Mouse (Mus musculus) liver, embryonic 14.5 days (tissue): Measurements from ENCODE around the gene Kank4. TPM values are rescaled to one million over a fixed set of nuclear protein-coding genes. Genes with fewer than 3 reads are reported as not detected.
A peak's percentile ranks its signal among the peaks of the same experiment; 100 is the strongest.

ENCODE experiments used
- ATAC-seq: fragments of 200-750 bp; cut with Nextera tagmentation; 2 replicates; pipeline ENCODE4 v1.8.0; 2017; ENCODE audit warnings: moderate number of reproducible peaks, mild to moderate bottlenecking, moderate library complexity; ENCODE audit not compliant: insufficient read depth
- DNase-seq, 3 experiments: peaks; one replicate each; pipeline ENCODE4 v3.0.0-alpha.2; 2012 to 2013; ENCODE audit warnings: low read depth in 3 of 3, low spot score in 3 of 3
- H3K27ac ChIP-seq: fragments of 300-500 bp; sonication (generic); 2 replicates; pipeline ENCODE4 v1.5.1; 2014; ENCODE audit warnings: moderate library complexity, mild to moderate bottlenecking, control low read depth, inconsistent platforms
- H3K27me3 ChIP-seq: fragments of 300-500 bp; sonication (generic); 2 replicates; pipeline ENCODE4 v1.6.1; 2014; ENCODE audit warnings: mild to moderate bottlenecking, low read length, moderate library complexity; ENCODE audit not compliant: control insufficient read depth, insufficient read depth
- H3K36me3 ChIP-seq: fragments of 300-500 bp; sonication (generic); replicated peaks from 2 replicates; pipeline ENCODE4 v1.6.1; 2014; ENCODE audit warnings: low read depth; ENCODE audit not compliant: control insufficient read depth, insufficient read depth
- H3K4me1 ChIP-seq, 2 experiments: fragments of 200-500 bp in 1 of 2; fragments of 300-500 bp in 1 of 2; sonication (generic) in 1 of 2; replicated peaks; 2 replicates each; pipeline ENCODE4 v1.6.1; 2012 to 2014; ENCODE audit warnings: antibody characterized with exemption in 1 of 2, inconsistent platforms in 1 of 2, low read length in 1 of 2; ENCODE audit not compliant: control insufficient read depth in 2 of 2, insufficient read depth in 2 of 2
- H3K4me2 ChIP-seq: fragments of 300-500 bp; sonication (generic); 2 replicates; pipeline ENCODE4 v1.6.1; 2014; ENCODE audit warnings: low read depth, mild to moderate bottlenecking, control low read depth, moderate library complexity
- H3K4me3 ChIP-seq, 2 experiments: fragments of 200-500 bp in 1 of 2; fragments of 300-500 bp in 1 of 2; sonication (generic) in 1 of 2; 2 replicates each; pipeline ENCODE4 v1.5.1; 2012 to 2014; ENCODE audit warnings: low read depth in 2 of 2, low read length in 2 of 2, mild to moderate bottlenecking in 2 of 2, control low read depth in 1 of 2, inconsistent platforms in 1 of 2, moderate library complexity in 1 of 2; ENCODE audit not compliant: insufficient read depth in 1 of 2
- H3K9ac ChIP-seq: fragments of 300-500 bp; sonication (generic); replicated peaks from 2 replicates; pipeline ENCODE4 v1.6.1; 2014; ENCODE audit warnings: mild to moderate bottlenecking, control low read depth, moderate library complexity
- H3K9me3 ChIP-seq: fragments of 300-500 bp; sonication (generic); 2 replicates; pipeline ENCODE4 v1.6.1; 2016; ENCODE audit warnings: low read length, mixed read lengths; ENCODE audit not compliant: control insufficient read depth
- CTCF ChIP-seq: IDR thresholded peaks from 2 replicates; pipeline ENCODE4 v1.5.1; 2016; ENCODE audit warnings: antibody characterized with exemption, low read depth, control low read depth
- EP300 ChIP-seq: IDR thresholded peaks from 2 replicates; pipeline ENCODE4 v1.6.1; 2016; ENCODE audit warnings: antibody characterized with exemption, low read depth
- WGBS: fragments of 180-500 bp; shearing (Covaris S2); extraction: QIAGEN DNeasy Blood & Tissue Kit; methylation state at CpG from one replicate; pipeline ENCODE4 v1.1.7; 2014; ENCODE audit not compliant: insufficient replicate concordance; 5-methylcytosine and 5-hydroxymethylcytosine counted together
- polyA plus RNA-seq, 2 experiments: library from polyadenylated mRNA; depleted of rRNA in 1 of 2; stranded (reverse) in 1 of 2; unstranded in 1 of 2; fragments of >200 nt; fragmentation: Nextera tagmentation in 1 of 2; extraction: Ambion mirVana in 1 of 2; gene quantifications; 2 replicates each; pipeline versions ENCODE4 v1.2.1 to v1.2.3; 2012 to 2014

Kank4 gene
- polyA plus RNA-seq, 2 experiments, result 0.04 to 0.17 TPM

GRCm38 (mm10) chr4:98819216-98819755 is 1.9 kb upstream of the Kank4 start:
- no peak overlapping the region for H3K4me2 ChIP-seq
- H3K9me3 ChIP-seq, result no peaks in the 10 kb centered on the region
- no peak for ATAC-seq
- no peaks in the 10 kb centered on the region for H3K4me1 ChIP-seq
- TF ChIP-seq EP300, result no peak
- TF ChIP-seq CTCF, result no peak
- no peak overlapping the region for H3K9ac ChIP-seq
- 36% methylated on average over 10 of the region's 10 CpGs for WGBS
- H3K4me3 ChIP-seq, result no peak overlapping the region
- DNase-seq, result no peak
- H3K27ac ChIP-seq, result no peak overlapping the region
- H3K36me3 ChIP-seq, result no peaks in the 10 kb centered on the region
- peaks cover 18% of the 10 kb centered on the region for H3K27me3 ChIP-seq

GRCm38 (mm10) chr4:98816807-98817183 is 542 bp downstream of the Kank4 start:
- Histone ChIP-seq H3K27ac (no peak overlapping the region), H3K9me3 (no peaks in the 10 kb centered on the region), H3K4me2 (peak overlapping the region; percentile 63), H3K9ac (no peak overlapping the region), H3K27me3 (peaks cover 18% of the 10 kb centered on the region), H3K4me3 (peak overlapping the region; percentile 39 to 48), H3K4me1 (no peaks in the 10 kb centered on the region), H3K36me3 (no peaks in the 10 kb centered on the region)
- WGBS, result 6% methylated on average over 14 of the region's 14 CpGs
- DNase-seq (no peak), ATAC-seq (no peak)
- no peak for TF ChIP-seq CTCF
- TF ChIP-seq EP300, result no peak

GRCm38 (mm10) chr4:98806306-98806705 is 11.0 kb downstream of the Kank4 start:
- DNase-seq (no peak), ATAC-seq (no peak)
- Histone ChIP-seq H3K27ac (no peak overlapping the region), H3K9me3 (no peaks in the 10 kb centered on the region), H3K36me3 (no peaks in the 10 kb centered on the region), H3K4me3 (no peak overlapping the region), H3K9ac (no peak overlapping the region), H3K4me2 (no peak overlapping the region), H3K4me1 (no peaks in the 10 kb centered on the region), H3K27me3 (no peaks in the 10 kb centered on the region)
- 63% methylated on average over 9 of the region's 9 CpGs for WGBS
- TF ChIP-seq CTCF (no peak), EP300 (no peak)

- Histone ChIP-seq H3K36me3 (no peaks in the 10 kb centered on the region), H3K4me2 (no peak overlapping the region), H3K4me3 (no peak overlapping the region), H3K27ac (no peak overlapping the region), H3K27me3 (no peaks in the 10 kb centered on the region), H3K9ac (no peak overlapping the region), H3K9me3 (no peaks in the 10 kb centered on the region), H3K4me1 (no peaks in the 10 kb centered on the region)
- DNase-seq (no peak), ATAC-seq (no peak)
- 55% methylated on average over 12 of the region's 12 CpGs for WGBS
- TF ChIP-seq EP300 (no peak), CTCF (no peak)
Measured at GRCm38 (mm10) chr4:98805291-98806048, 11.9 kb downstream of the Kank4 start.

- H3K9ac ChIP-seq, result no peak overlapping the region
- no peaks in the 10 kb centered on the region for H3K36me3 ChIP-seq
- H3K27ac ChIP-seq, result no peak overlapping the region
- TF ChIP-seq EP300 (no peak), CTCF (no peak)
- H3K4me1 ChIP-seq, result no peaks in the 10 kb centered on the region
- H3K9me3 ChIP-seq, result no peaks in the 10 kb centered on the region
- no peak for ATAC-seq
- 56% methylated on average over 7 of the region's 7 CpGs for WGBS
- H3K4me2 ChIP-seq, result no peak overlapping the region
- H3K4me3 ChIP-seq, result no peak overlapping the region
- H3K27me3 ChIP-seq, result no peaks in the 10 kb centered on the region
- no peak for DNase-seq
Measured at GRCm38 (mm10) chr4:98804476-98805134, 12.7 kb downstream of the Kank4 start.
